Mouse (Mus musculus): Measurements from ENCODE around the gene Actr10. TPM values are rescaled to one million over a fixed set of nuclear protein-coding genes. Genes with fewer than 3 reads are reported as not detected.

The Actr10 gene
- total and polyA plus RNA-seq, 2 experiments from 2014 or later, result 119 to 232 TPM

DNA sequence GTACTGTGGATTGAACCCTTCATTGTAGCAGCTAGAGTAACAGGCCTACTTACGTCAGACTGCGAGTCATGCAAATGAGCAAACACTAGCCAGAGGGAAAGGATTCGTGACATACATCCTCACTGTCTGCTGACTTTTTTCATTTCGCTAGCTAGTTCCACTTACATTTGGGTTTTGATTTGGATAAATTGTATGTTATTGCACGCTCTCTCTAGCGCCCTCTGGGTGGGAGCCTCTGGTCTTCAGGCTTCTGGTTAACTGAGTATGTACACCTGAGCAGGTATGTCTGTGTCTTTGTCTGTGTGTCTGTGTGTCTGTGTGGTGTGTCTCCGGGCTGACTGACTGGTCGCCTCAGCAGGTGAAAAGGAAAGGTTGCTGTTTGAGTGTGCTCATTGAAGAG is 40.2 kb upstream of the Actr10 start:
- Histone ChIP-seq H3K27me3 (ENCODE audit: control insufficient read depth, insufficient read depth, low read length) (no peaks in the 10 kb centered on the region), H3K9me3 (replicated peaks; ENCODE audit: control insufficient read depth, low read length) (no peaks in the 10 kb centered on the region), H3K27ac (ENCODE audit: low read depth) (no peak overlapping the region), H3K9ac (replicated peaks; ENCODE audit: low read depth, low read length) (no peak overlapping the region), H3K36me3 (replicated peaks; ENCODE audit: control insufficient read depth, insufficient read depth, low read length) (peaks cover 78% of the 10 kb centered on the region), H3K4me2 (ENCODE audit: low read depth, low read length) (no peak overlapping the region), H3K4me1 (ENCODE audit: control insufficient read depth, insufficient read depth) (no peaks in the 10 kb centered on the region), H3K4me3 (ENCODE audit: low read depth, low read length) (no peak overlapping the region)
- TF ChIP-seq CTCF (IDR thresholded peaks at IDR 0.05; ENCODE audit: low read depth) (no peak), EP300 (IDR thresholded peaks at IDR 0.05; ENCODE audit: low read depth) (no peak)
- no peak for ATAC-seq (ENCODE audit: insufficient read depth, low read depth)
- WGBS, result 86% methylated on average over 8 of the region's 8 CpGs
- DNase-seq (ENCODE audit: low spot score), result no peak

- 83% methylated on average over 8 of the region's 8 CpGs for WGBS
- Histone ChIP-seq H3K9me3 (replicated peaks; ENCODE audit: control insufficient read depth, low read length) (no peaks in the 10 kb centered on the region), H3K4me2 (ENCODE audit: low read depth, low read length) (no peak overlapping the region), H3K36me3 (replicated peaks; ENCODE audit: control insufficient read depth, insufficient read depth, low read length) (peaks cover 78% of the 10 kb centered on the region), H3K27me3 (ENCODE audit: control insufficient read depth, insufficient read depth, low read length) (no peaks in the 10 kb centered on the region), H3K4me3 (ENCODE audit: low read depth, low read length) (no peak overlapping the region), H3K27ac (ENCODE audit: low read depth) (no peak overlapping the region), H3K4me1 (ENCODE audit: control insufficient read depth, insufficient read depth) (no peaks in the 10 kb centered on the region), H3K9ac (replicated peaks; ENCODE audit: low read depth, low read length) (no peak overlapping the region)
- TF ChIP-seq CTCF (IDR thresholded peaks at IDR 0.05; ENCODE audit: low read depth) (peak; percentile 27; the same call in 1 of the 2 replicates), EP300 (IDR thresholded peaks at IDR 0.05; ENCODE audit: low read depth) (no peak)
- no peak for DNase-seq (ENCODE audit: low spot score)
- ATAC-seq (ENCODE audit: insufficient read depth, low read depth), result no peak
These were observed 39.2 kb upstream of the Actr10 start for GRCm38 (mm10) chr12:70898450-70898849.

DNA sequence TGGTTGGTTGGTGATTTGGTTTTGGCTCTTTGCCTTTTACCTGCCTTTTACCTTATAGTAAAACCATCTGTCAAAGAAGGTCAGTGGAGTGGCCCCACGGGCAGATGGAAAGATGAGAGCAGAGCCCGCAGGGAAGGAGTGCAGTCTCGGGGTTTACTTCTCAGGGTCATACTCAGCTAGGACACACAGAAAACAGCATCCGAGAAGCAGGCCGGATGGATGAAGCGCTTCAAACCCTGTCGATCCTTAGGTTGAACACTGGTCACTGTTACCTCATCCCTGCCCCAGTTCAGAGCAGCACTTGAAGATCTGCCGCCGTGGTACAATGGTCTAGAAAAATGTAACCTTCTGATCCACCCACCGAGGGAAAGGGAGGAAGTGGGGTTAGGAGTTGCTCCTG is 33.2 kb upstream of the Actr10 start:
- TF ChIP-seq CTCF (IDR thresholded peaks at IDR 0.05; ENCODE audit: low read depth) (no peak), EP300 (IDR thresholded peaks at IDR 0.05; ENCODE audit: low read depth) (no peak)

DNA sequence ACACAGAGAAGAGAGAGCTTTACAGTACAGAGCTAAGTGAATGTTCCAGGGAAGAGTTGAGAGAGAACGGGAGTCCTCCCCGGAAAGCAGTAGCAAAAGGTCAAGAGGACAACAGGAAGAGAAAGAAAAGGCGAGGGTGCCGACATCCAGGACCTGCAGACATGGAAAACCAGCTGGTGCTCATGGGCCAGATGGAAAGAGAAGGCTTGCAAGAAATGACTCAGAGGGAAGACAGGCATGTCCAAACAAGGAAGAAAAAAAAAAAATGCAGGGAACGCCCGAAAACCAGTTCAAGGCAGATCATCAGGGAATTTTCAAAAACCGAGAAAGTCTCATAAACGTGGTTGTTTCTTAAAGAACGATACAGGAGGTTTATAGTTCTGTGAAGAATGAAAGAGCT is 30.8 kb upstream of the Actr10 start:
- Histone ChIP-seq H3K27ac (ENCODE audit: low read depth) (0 out of 2 replicates have a peak overlapping the region, but pooled peaks have one; percentile 21), H3K4me2 (ENCODE audit: low read depth, low read length) (no peak overlapping the region), H3K4me1 (ENCODE audit: control insufficient read depth, insufficient read depth) (no peaks in the 10 kb centered on the region), H3K9me3 (replicated peaks; ENCODE audit: control insufficient read depth, low read length) (0 out of 2 replicates have a peak, but pooled peaks cover 5% of the 10 kb centered on the region), H3K9ac (replicated peaks; ENCODE audit: low read depth, low read length) (no peak overlapping the region), H3K4me3 (ENCODE audit: low read depth, low read length) (no peak overlapping the region), H3K27me3 (ENCODE audit: control insufficient read depth, insufficient read depth, low read length) (no peaks in the 10 kb centered on the region), H3K36me3 (replicated peaks; ENCODE audit: control insufficient read depth, insufficient read depth, low read length) (peaks cover 17% of the 10 kb centered on the region)
- 60% methylated on average over 9 of the region's 9 CpGs for WGBS
- DNase-seq (ENCODE audit: low spot score), result peak; percentile 59
- TF ChIP-seq CTCF (IDR thresholded peaks at IDR 0.05; ENCODE audit: low read depth) (no peak), EP300 (IDR thresholded peaks at IDR 0.05; ENCODE audit: low read depth) (no peak)
- ATAC-seq (ENCODE audit: insufficient read depth, low read depth), result no peak

More for the DNA sequence above, 33.2 kb upstream of the Actr10 start:
- H3K27me3 ChIP-seq (ENCODE audit: control insufficient read depth, insufficient read depth, low read length), result no peaks in the 10 kb centered on the region
- ATAC-seq (ENCODE audit: insufficient read depth, low read depth) (no peak), DNase-seq (ENCODE audit: low spot score) (no peak)
- 82% methylated on average over 10 of the region's 10 CpGs for WGBS
- H3K9me3 ChIP-seq (replicated peaks; ENCODE audit: control insufficient read depth, low read length), result 0 out of 2 replicates have a peak, but pooled peaks cover 5% of the 10 kb centered on the region
- no peak overlapping the region for H3K9ac ChIP-seq (replicated peaks; ENCODE audit: low read depth, low read length)
- no peak overlapping the region for H3K4me3 ChIP-seq (ENCODE audit: low read depth, low read length)
- no peak overlapping the region for H3K27ac ChIP-seq (ENCODE audit: low read depth)
- peaks cover 26% of the 10 kb centered on the region for H3K36me3 ChIP-seq (replicated peaks; ENCODE audit: control insufficient read depth, insufficient read depth, low read length)
- H3K4me2 ChIP-seq (ENCODE audit: low read depth, low read length), result no peak overlapping the region
- no peaks in the 10 kb centered on the region for H3K4me1 ChIP-seq (ENCODE audit: control insufficient read depth, insufficient read depth)

DNA sequence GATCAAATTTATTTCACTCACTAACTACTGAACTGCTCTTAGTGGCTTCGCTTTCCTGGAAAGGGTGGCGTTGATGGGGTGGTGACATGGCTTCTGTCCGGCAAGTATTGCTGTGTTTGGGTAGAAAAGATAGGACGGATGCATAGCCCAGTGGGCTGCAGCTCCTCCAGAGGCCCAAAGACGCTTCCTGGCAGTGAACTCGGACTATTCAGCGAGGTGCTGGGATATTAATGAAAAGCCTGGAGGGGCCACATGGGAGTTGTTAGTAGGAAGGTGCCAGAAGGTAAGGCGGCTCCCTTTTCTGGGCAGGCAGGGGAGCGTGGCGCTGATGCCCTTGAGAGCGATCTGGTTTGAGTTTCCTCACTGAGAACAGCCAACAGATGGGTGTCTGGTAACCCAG is 30.0 kb upstream of the Actr10 start:
- WGBS, result 38% methylated on average over 11 of the region's 11 CpGs
- Histone ChIP-seq H3K27ac (ENCODE audit: low read depth) (no peak overlapping the region), H3K27me3 (ENCODE audit: control insufficient read depth, insufficient read depth, low read length) (0 out of 2 replicates have a peak, but pooled peaks cover 3% of the 10 kb centered on the region), H3K9me3 (replicated peaks; ENCODE audit: control insufficient read depth, low read length) (0 out of 2 replicates have a peak, but pooled peaks cover 5% of the 10 kb centered on the region), H3K4me3 (ENCODE audit: low read depth, low read length) (no peak overlapping the region), H3K36me3 (replicated peaks; ENCODE audit: control insufficient read depth, insufficient read depth, low read length) (peaks cover 11% of the 10 kb centered on the region), H3K9ac (replicated peaks; ENCODE audit: low read depth, low read length) (no peak overlapping the region), H3K4me2 (ENCODE audit: low read depth, low read length) (no peak overlapping the region), H3K4me1 (ENCODE audit: control insufficient read depth, insufficient read depth) (no peaks in the 10 kb centered on the region)
- TF ChIP-seq EP300 (IDR thresholded peaks at IDR 0.05; ENCODE audit: low read depth) (no peak), CTCF (IDR thresholded peaks at IDR 0.05; ENCODE audit: low read depth) (no peak)
- DNase-seq (ENCODE audit: low spot score) (no peak), ATAC-seq (ENCODE audit: insufficient read depth, low read depth) (no peak)

DNA sequence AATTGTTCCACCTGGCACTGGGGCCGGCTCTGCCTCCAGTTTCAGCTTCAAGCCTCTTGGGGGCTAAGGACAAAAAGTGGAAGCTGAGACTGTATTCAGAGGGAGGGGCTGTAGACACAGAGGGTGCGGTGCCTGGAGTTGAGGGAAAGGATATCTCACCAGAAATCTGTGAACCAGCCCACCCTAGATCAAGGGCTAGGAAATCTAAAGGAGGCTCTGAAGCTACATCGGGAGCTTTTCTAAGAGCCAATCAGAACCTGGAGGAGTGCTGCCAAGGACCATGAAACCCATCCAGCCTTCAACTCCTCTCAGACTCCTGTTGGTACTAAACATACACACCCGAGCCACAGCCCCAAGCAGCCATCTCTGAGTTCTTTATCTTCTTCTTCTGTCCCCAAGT is 29.6 kb upstream of the Actr10 start:
- TF ChIP-seq EP300 (IDR thresholded peaks at IDR 0.05; ENCODE audit: low read depth), result no peak
- TF ChIP-seq CTCF (IDR thresholded peaks at IDR 0.05; ENCODE audit: low read depth), result no peak
- 0 out of 2 replicates have a peak, but pooled peaks cover 5% of the 10 kb centered on the region for H3K9me3 ChIP-seq (replicated peaks; ENCODE audit: control insufficient read depth, low read length)
- H3K4me3 ChIP-seq (ENCODE audit: low read depth, low read length), result no peak overlapping the region
- H3K27me3 ChIP-seq (ENCODE audit: control insufficient read depth, insufficient read depth, low read length), result 0 out of 2 replicates have a peak, but pooled peaks cover 3% of the 10 kb centered on the region
- DNase-seq (ENCODE audit: low spot score) (no peak), ATAC-seq (ENCODE audit: insufficient read depth, low read depth) (no peak)
- H3K4me1 ChIP-seq (ENCODE audit: control insufficient read depth, insufficient read depth), result no peaks in the 10 kb centered on the region
- no peak overlapping the region for H3K4me2 ChIP-seq (ENCODE audit: low read depth, low read length)
- peaks cover 6% of the 10 kb centered on the region; the same call in 1 of the 2 replicates for H3K36me3 ChIP-seq (replicated peaks; ENCODE audit: control insufficient read depth, insufficient read depth, low read length)
- H3K27ac ChIP-seq (ENCODE audit: low read depth), result no peak overlapping the region
- 46% methylated on average over 4 of the region's 4 CpGs for WGBS
- no peak overlapping the region for H3K9ac ChIP-seq (replicated peaks; ENCODE audit: low read depth, low read length)
